Mouse (Mus musculus) gastrocnemius, postnatal 14 days (tissue): Measurements from ENCODE around the gene Jph4. TPM values are rescaled to one million over a fixed set of nuclear protein-coding genes. Genes with fewer than 3 reads are reported as not detected.

Experiments
- DNase-seq: peaks from one replicate; pipeline ENCODE4 v3.0.0; 2021; ENCODE audit warnings: mixed read lengths
- intact Hi-C: fragments of 180-260 bp; cut with DNase I; formaldehyde crosslinking; loops from one replicate; pipeline ENCODE4 v1.15.1; 2025; ENCODE audit warnings: low total_unique reads
- total RNA-seq, 2 experiments: library from RNA; stranded (reverse); gene quantifications; 2 replicates each; pipeline ENCODE4 v1.2.3; 2021

Jph4 gene
- total RNA-seq, 2 experiments from 2014 or later = 0.42 to 0.62 TPM

DNA sequence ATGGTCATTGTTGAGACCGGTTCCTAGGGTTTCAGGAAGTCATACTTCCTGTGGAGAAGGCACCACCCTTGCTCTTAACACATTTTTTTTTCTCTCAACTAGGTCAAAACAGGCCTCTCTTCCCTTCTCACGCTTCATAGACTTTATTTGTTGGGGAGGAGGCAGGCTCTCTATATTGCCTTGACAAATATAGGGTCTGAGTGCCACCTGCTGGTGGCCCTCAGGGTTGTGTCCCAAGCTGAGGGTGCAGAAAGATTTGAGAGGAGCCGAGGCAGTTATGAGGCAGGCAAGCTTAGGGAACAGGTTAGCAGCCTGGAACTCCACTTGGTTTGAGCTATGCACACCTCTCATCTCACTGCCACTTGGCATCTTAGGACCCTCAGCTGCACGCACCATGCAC, 18.7 kb downstream of the Jph4 start:
- intact Hi-C loops = no loop called here
- DNase-seq = no peak

DNA sequence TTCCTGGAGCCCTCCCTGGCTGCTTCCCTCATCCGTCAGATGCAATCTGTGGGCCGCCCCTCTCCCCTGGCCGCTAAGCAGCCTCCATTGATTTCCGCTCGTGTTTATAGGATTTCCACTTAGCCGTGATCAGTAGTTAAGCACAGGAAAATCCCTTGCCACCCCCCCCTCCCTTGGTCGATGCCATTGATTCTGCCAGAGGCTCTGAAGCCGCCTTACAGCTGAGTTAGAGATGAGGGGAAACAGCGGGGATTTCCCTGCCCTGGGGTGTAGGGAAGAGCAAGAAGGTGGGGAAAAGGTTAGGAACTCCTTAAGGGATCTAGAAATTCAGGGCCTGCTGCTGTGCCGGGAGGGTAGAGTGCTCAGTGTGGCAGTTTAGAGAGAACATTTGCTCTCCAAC, 19.1 kb downstream of the Jph4 start:
- no peak for DNase-seq
- intact Hi-C loops = no loop called here

GRCm38 (mm10) chr14:55096573-55097087, 20.1 kb downstream of the Jph4 start:
- DNase-seq = no peak
- intact Hi-C loops = no loop called here

GRCm38 (mm10) chr14:55095671-55096070, 21.1 kb downstream of the Jph4 start:
- intact Hi-C loops = no loop called here
- DNase-seq = no peak

- intact Hi-C loops = no loop called here
- DNase-seq = no peak
These were observed 21.5 kb downstream of the Jph4 start for GRCm38 (mm10) chr14:55095263-55095662.

DNA sequence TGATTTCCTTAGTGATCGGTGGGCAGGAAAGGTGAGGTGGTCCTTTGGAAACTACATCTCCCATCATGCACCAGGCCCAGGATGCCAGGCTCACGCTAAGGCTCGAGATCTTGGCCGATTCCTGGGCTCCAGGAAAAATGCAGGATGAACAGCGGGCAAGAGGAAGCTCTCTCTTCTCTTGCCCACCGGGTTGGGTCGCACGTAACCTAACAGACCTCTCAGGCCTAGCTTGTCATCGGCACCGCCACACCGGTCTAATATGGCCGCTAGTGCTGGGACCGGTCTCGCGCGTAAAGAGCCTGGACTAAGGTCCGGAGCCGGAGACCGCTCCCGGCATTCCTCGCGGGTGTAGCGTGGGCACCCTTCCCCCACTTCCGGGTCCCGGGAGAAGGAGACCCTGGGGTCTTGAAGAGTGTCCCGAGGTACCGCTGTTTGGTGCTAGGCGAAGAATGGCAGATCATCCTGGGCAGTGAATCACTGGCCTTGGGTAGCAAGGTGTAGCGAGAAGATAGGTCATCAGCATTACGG, 22.0 kb downstream of the Jph4 start, which contains the start of gene Thtpa:
TSS of gene Thtpa (plus strand) at position 81 of the 528 bp plus-strand sequence.
- DNase-seq = peak; percentile 78
- intact Hi-C loops = no loop called here

DNA sequence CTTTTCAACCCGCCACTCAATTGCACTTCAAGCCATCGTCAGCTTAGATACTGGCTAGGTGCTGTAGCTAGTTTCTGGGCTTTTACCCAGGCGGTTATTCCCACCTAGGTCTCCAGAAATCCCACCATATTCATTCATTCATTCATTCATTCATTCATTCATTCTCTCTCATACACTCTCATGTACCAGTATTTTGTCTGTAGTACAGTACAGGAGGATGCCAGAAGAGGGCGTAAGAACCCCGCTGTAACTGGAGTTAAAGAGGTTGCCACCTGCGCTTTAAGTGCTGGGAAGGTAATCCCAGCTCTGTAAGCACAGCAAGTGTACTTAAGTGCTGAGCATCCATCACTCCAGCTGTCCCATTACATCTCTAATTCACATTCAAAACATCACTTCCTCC, 22.8 kb downstream of the Jph4 start:
- DNase-seq = no peak
- intact Hi-C loops = no loop called here

DNA sequence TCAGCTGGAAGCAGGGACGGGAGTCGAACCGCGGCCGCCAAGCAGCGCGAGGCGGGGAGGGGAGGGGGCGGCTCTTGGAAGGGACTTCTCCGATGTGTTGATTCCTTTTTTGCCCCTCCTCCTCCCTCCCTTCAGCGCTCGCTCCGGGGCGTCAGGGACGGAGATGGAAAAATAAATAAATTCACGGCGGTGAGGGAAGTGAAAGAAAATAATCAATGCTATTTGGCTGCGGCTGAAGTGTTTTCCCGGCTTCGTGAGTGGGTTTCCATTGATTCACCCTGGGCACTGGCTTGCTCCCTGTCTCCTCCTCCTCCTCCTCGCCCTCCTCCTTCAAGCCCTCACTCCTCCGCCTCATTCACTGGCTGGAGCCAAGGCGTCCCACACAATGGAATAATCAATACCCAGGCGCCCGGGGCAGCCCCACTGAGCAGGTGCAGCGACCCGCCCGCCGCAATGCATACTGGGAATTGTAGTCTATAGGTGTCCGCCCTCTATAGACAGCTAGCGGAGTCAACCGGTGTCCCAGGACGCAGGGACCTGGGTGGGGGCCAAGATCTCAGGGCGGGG, 24.6 kb downstream of the Jph4 start, which contains the start of gene Zfhx2:
TSS of gene Zfhx2 (minus strand) at position 314 of the 567 bp plus-strand sequence.
- intact Hi-C loops = no loop called here

GRCm38 (mm10) chr14:55091209-55091865, 25.4 kb downstream of the Jph4 start:
- DNase-seq = no peak
- intact Hi-C loops = no loop called here

More for the DNA sequence above, 24.6 kb downstream of the Jph4 start, which contains the start of gene Zfhx2:
- DNase-seq = peak; percentile 91

- intact Hi-C loops = no loop called here
- DNase-seq = no peak
These were observed 27.4 kb downstream of the Jph4 start for GRCm38 (mm10) chr14:55089199-55089947.

DNA sequence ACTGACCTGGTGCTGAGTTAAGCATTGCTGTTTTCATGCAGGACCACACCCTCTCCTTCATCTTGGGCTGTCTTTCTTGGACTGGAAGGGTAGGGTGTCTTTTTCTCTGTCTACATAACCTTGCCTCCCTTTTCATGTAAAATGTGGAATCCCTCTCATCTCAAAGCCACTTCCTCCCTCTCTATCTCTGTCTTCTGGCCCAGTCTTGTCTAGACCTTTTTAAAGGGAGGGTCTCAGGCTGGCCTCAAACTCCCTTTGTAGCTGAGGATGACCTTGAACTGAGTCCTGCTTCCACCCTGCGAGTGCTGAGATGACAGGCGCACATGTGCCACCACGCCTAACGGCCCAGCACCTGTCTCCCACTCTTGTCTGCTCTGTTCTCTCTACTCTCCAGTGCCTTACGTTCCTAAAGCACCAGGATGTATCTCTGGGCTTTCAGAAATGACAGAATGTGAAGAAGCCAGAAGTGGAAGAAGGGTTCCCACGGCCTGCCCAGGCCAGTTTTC, 30.7 kb downstream of the Jph4 start:
- DNase-seq = no peak
- intact Hi-C loops = no loop called here

- DNase-seq = no peak
- intact Hi-C loops = no loop called here
These were observed 31.3 kb downstream of the Jph4 start for GRCm38 (mm10) chr14:55085324-55086008.

DNA sequence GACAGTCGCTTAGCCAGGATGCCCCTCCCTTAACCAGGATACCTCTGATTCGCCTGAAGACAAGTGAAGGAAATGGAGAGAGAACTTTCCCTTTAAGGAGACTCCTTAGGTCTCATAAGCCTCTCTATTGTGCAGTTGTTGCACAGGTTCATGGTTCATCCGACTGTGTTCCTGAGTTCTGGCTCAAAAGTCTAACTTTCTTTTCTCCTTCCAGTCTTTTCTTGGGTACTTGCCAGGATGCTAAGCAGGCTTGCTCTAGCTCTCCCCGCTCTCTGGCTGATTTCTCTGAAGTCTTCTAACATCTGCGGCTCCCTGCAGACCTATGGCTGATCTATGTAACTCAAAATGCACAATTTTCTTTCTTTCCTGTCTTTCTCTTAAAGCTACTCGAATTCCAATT, 33.3 kb downstream of the Jph4 start:
- DNase-seq = no peak
- intact Hi-C loops = no loop called here

GRCm38 (mm10) chr14:55081105-55081504, 35.6 kb downstream of the Jph4 start:
- no peak for DNase-seq
- intact Hi-C loops = no loop called here

GRCm38 (mm10) chr14:55079214-55079970, 37.3 kb downstream of the Jph4 start:
- peak; percentile 69 for DNase-seq
- intact Hi-C loops = loop anchor here (2.0 kb wide), 1 partner anchor 53 kb away; no protein-coding TSS in a partner anchor

DNA sequence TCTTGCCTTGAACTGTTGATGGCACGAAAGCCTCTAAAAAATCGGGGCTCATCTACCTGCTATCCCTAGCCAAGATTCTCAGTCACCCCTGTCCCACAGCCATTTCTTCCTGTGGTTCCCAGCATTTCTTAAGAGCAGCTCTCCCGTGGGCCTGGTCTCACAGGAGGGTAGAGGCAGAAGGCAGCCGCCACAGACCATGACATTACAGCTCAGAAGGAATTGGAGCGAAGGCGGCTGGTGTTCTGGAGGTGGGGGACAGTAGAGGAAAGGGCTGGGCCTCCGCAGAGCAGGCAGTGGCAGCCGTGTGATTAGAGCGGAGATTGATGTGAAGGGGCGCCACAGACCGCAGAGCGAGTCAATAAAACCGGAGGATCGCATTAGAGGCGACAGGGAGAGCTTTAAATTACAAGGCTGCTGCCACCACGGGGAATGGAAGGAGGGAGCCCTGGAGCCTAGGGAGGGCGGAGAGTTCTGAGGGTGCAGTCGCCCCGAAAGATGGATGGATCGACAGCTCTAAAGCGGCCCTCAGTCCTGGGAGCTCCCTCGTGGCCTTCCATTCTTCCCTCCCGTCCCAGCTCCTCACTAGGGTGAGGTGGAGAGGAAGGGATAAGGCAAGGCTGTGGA, 38.3 kb downstream of the Jph4 start:
- intact Hi-C loops = loop anchor here (2.0 kb wide), 1 partner anchor 52 kb away; no protein-coding TSS in a partner anchor
- DNase-seq = no peak

GRCm38 (mm10) chr14:55077481-55078365, 39.0 kb downstream of the Jph4 start:
- DNase-seq = no peak
- intact Hi-C loops = loop anchor here (2.0 kb wide), 1 partner anchor 51 kb away; no protein-coding TSS in a partner anchor
